Mouse (Mus musculus): ENCODE results near the gene Nkx6-2. TPM values are rescaled to one million over a fixed set of nuclear protein-coding genes. Genes with fewer than 3 reads are reported as not detected.

The Nkx6-2 gene
- polyA plus RNA-seq, 1 experiment = 0.08 TPM

GRCm38 (mm10) chr7:139566533-139566932 lies 16.1 kb downstream of the Nkx6-2 start:
- Histone ChIP-seq H3K4me1 (ENCODE audit: control insufficient read depth, insufficient read depth, insufficient read length, low read length) (no peaks in the 10 kb centered on the region), H3K4me3 (ENCODE audit: low read depth, low read length) (no peak overlapping the region), H3K27ac (ENCODE audit: insufficient read depth, low read depth, low read length) (no peak overlapping the region), H3K36me3 (ENCODE audit: control insufficient read depth, insufficient read depth, low read length) (peaks cover 27% of the 10 kb centered on the region), H3K27me3 (ENCODE audit: control insufficient read depth, insufficient read depth, low read length) (no peaks in the 10 kb centered on the region)
- TF ChIP-seq POLR2A (IDR thresholded peaks at IDR 0.05; ENCODE audit: low read depth, low read length) (no peak), CTCF (IDR thresholded peaks at IDR 0.05; ENCODE audit: extremely low read depth, insufficient read length, insufficient replicate concordance, low read depth, low read length) (no peak)
- WGBS = 81% methylated on average over 8 of the region's 8 CpGs

- Histone ChIP-seq H3K4me3 (ENCODE audit: low read depth, low read length) (no peak overlapping the region), H3K27ac (ENCODE audit: insufficient read depth, low read depth, low read length) (no peak overlapping the region), H3K27me3 (ENCODE audit: control insufficient read depth, insufficient read depth, low read length) (no peaks in the 10 kb centered on the region), H3K36me3 (ENCODE audit: control insufficient read depth, insufficient read depth, low read length) (peaks cover 30% of the 10 kb centered on the region), H3K4me1 (ENCODE audit: control insufficient read depth, insufficient read depth, insufficient read length, low read length) (no peaks in the 10 kb centered on the region)
- TF ChIP-seq POLR2A (IDR thresholded peaks at IDR 0.05; ENCODE audit: low read depth, low read length) = no peak
- TF ChIP-seq CTCF (IDR thresholded peaks at IDR 0.05; ENCODE audit: extremely low read depth, insufficient read length, insufficient replicate concordance, low read depth, low read length) = no peak
- WGBS = 83% methylated on average over 6 of the region's 6 CpGs
Measured at GRCm38 (mm10) chr7:139565998-139566397, 16.6 kb downstream of the Nkx6-2 start.

GRCm38 (mm10) chr7:139564161-139564560 lies 18.4 kb downstream of the Nkx6-2 start:
- 90% methylated on average over 2 of the region's 2 CpGs for WGBS

GRCm38 (mm10) chr7:139563425-139563824 lies 19.2 kb downstream of the Nkx6-2 start:
- Histone ChIP-seq H3K27me3 (ENCODE audit: control insufficient read depth, insufficient read depth, low read length) (no peaks in the 10 kb centered on the region), H3K27ac (ENCODE audit: insufficient read depth, low read depth, low read length) (no peak overlapping the region), H3K36me3 (ENCODE audit: control insufficient read depth, insufficient read depth, low read length) (peaks cover 41% of the 10 kb centered on the region), H3K4me1 (ENCODE audit: control insufficient read depth, insufficient read depth, insufficient read length, low read length) (no peaks in the 10 kb centered on the region), H3K4me3 (ENCODE audit: low read depth, low read length) (no peak overlapping the region)
- WGBS = 89% methylated on average over 4 of the region's 4 CpGs
- no peak for TF ChIP-seq POLR2A (IDR thresholded peaks at IDR 0.05; ENCODE audit: low read depth, low read length)
- TF ChIP-seq CTCF (IDR thresholded peaks at IDR 0.05; ENCODE audit: extremely low read depth, insufficient read length, insufficient replicate concordance, low read depth, low read length) = no peak

More at GRCm38 (mm10) chr7:139564161-139564560, 18.4 kb downstream of the Nkx6-2 start:
- H3K4me1 ChIP-seq (ENCODE audit: control insufficient read depth, insufficient read depth, insufficient read length, low read length) = no peaks in the 10 kb centered on the region
- H3K36me3 ChIP-seq (ENCODE audit: control insufficient read depth, insufficient read depth, low read length) = peaks cover 34% of the 10 kb centered on the region
- H3K27me3 ChIP-seq (ENCODE audit: control insufficient read depth, insufficient read depth, low read length) = no peaks in the 10 kb centered on the region
- H3K27ac ChIP-seq (ENCODE audit: insufficient read depth, low read depth, low read length) = no peak overlapping the region
- TF ChIP-seq POLR2A (IDR thresholded peaks at IDR 0.05; ENCODE audit: low read depth, low read length) (no peak), CTCF (IDR thresholded peaks at IDR 0.05; ENCODE audit: extremely low read depth, insufficient read length, insufficient replicate concordance, low read depth, low read length) (no peak)
- no peak overlapping the region for H3K4me3 ChIP-seq (ENCODE audit: low read depth, low read length)

- no peaks in the 10 kb centered on the region for H3K4me1 ChIP-seq (ENCODE audit: control insufficient read depth, insufficient read depth, insufficient read length, low read length)
- WGBS = 88% methylated on average over 10 of the region's 10 CpGs
- TF ChIP-seq CTCF (IDR thresholded peaks at IDR 0.05; ENCODE audit: extremely low read depth, insufficient read length, insufficient replicate concordance, low read depth, low read length) (no peak), POLR2A (IDR thresholded peaks at IDR 0.05; ENCODE audit: low read depth, low read length) (no peak)
Measured at GRCm38 (mm10) chr7:139559659-139560058, 22.9 kb downstream of the Nkx6-2 start.

GRCm38 (mm10) chr7:139556746-139557526 lies 25.7 kb downstream of the Nkx6-2 start:
- Histone ChIP-seq H3K36me3 (ENCODE audit: control insufficient read depth, insufficient read depth, low read length) (peaks cover 19% of the 10 kb centered on the region), H3K4me3 (ENCODE audit: low read depth, low read length) (no peak overlapping the region), H3K4me1 (ENCODE audit: control insufficient read depth, insufficient read depth, insufficient read length, low read length) (no peaks in the 10 kb centered on the region), H3K27me3 (ENCODE audit: control insufficient read depth, insufficient read depth, low read length) (no peaks in the 10 kb centered on the region), H3K27ac (ENCODE audit: insufficient read depth, low read depth, low read length) (no peak overlapping the region)
- TF ChIP-seq POLR2A (IDR thresholded peaks at IDR 0.05; ENCODE audit: low read depth, low read length) (no peak), CTCF (IDR thresholded peaks at IDR 0.05; ENCODE audit: extremely low read depth, insufficient read length, insufficient replicate concordance, low read depth, low read length) (no peak)
- WGBS = 80% methylated on average over 10 of the region's 10 CpGs

More at GRCm38 (mm10) chr7:139559659-139560058, 22.9 kb downstream of the Nkx6-2 start:
- Histone ChIP-seq H3K4me3 (ENCODE audit: low read depth, low read length) (no peak overlapping the region), H3K36me3 (ENCODE audit: control insufficient read depth, insufficient read depth, low read length) (peaks cover 25% of the 10 kb centered on the region), H3K27me3 (ENCODE audit: control insufficient read depth, insufficient read depth, low read length) (no peaks in the 10 kb centered on the region), H3K27ac (ENCODE audit: insufficient read depth, low read depth, low read length) (no peak overlapping the region)

- Histone ChIP-seq H3K27ac (ENCODE audit: insufficient read depth, low read depth, low read length) (no peak overlapping the region), H3K4me1 (ENCODE audit: control insufficient read depth, insufficient read depth, insufficient read length, low read length) (no peaks in the 10 kb centered on the region), H3K36me3 (ENCODE audit: control insufficient read depth, insufficient read depth, low read length) (peaks cover 16% of the 10 kb centered on the region), H3K4me3 (ENCODE audit: low read depth, low read length) (no peak overlapping the region), H3K27me3 (ENCODE audit: control insufficient read depth, insufficient read depth, low read length) (no peaks in the 10 kb centered on the region)
- 83% methylated on average over 5 of the region's 5 CpGs for WGBS
- no peak for TF ChIP-seq CTCF (IDR thresholded peaks at IDR 0.05; ENCODE audit: extremely low read depth, insufficient read length, insufficient replicate concordance, low read depth, low read length)
- TF ChIP-seq POLR2A (IDR thresholded peaks at IDR 0.05; ENCODE audit: low read depth, low read length) = no peak
Measured at GRCm38 (mm10) chr7:139556331-139556730, 26.3 kb downstream of the Nkx6-2 start.

All from small intestine, adult 2 months (tissue).